Mouse (Mus musculus): ENCODE measurements around the gene Gtf3a.

The Gtf3a gene

DNA sequence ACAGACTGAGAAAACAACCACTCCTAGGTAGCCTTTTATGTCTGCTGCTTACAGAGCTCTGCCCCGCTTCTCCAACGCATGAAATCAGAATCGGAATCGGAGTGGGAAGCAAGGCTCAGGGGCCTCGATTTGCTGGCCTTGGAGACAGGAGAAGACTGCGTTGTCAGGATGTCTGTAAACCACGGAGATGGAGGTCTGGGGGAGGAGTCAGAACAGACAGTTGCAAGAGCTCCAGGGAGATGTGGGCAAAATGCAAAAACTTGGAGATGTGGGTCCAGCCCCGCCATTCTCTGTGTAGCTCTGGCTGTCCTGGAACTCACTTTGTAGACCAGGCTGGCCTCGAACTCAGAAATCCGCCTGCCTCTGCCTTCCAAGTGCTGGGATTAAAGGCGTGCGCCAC lies 15.0 kb upstream of the Gtf3a start:
- in situ Hi-C loops (cut with MboI, MseI), result loop anchor here (5.0 to 25.0 kb wide), 2 partner anchors 299 to 1404 kb away; no protein-coding TSS in a partner anchor

DNA sequence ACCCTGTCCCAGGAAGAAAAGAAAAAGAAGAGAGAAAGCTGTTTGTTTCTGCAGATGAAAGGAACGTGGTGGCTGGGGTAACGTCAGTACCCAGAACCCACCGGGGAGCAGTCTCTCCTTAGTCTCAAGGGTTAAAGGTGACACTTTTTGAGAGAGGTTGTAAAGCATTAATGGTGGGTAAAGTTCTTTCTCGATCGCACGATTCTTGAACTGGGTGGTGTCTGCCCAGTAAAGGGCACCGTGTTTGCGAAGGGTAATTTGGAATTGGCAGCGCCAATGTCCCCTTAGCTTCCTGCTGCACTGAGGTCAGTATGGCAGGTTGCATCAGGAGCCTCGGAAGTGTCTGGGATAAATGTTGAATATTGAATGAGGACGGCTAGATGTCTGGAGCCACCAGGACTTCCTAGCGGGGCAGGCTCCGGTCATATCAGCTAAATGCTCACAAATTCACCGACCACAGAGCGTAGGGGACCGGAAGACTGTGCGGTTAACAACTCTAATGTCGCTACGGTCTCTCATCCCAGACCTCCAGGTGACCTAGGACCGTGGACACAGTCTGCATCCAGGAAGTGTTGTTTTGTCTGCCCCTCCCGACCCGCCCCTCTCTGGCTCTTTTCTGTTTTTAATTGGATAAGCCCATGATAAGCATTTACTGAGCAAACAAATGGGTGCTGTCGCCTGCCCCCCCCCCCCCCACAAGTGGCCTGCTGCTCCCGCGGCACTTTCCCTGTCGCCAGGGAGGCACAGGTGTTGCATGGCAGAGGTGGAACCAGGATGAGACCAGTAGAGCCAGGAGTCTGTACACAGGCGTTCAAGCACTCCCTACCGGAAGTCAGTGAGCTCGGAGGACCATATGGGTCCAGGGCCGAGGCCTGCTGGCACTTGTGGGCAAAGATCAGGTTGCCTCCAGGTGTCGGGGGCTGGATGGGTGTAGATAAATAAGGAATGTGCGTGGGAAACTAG lies 10.6 kb upstream of the Gtf3a start:
- in situ Hi-C loops (cut with MboI, MseI), result loop anchor here in 1 of 2 experiments (25.0 kb wide), 1 partner anchor 1399 kb away; no protein-coding TSS in a partner anchor

DNA sequence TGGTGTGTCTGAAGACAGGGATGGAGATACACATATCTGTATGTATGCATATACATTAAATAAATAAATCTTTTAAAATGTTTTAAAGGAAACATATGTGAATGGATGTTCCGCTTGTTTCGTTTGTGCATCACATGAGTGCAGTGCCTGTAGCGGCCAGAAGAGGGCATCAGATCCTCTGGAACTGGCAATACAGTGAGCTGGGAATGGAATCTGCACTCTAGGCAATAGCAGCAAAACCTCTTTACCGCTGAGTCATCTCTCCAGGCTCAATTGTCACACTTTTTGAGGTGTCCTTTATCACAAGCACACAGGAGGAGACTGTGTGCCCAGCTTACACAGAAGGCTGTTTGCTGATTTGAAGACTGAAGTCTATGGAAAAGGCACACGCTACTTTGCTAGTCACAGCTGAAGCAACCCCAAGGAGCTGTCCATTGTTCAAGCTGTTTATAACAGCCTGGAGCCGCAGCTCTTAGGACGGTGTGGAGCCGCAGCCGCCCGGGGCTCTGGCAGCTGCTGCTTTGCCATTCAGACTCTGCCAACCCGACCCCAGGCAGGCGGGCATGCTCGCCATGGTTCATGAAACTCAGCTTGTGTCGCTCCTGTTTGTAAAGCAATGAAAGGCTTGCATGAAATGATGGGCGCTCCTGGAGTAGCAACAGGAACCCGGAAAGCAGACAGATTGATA lies 9.2 kb upstream of the Gtf3a start:
- in situ Hi-C loops (cut with MboI, MseI), result loop anchor here in 1 of 2 experiments (25.0 kb wide), 1 partner anchor 1398 kb away; no protein-coding TSS in a partner anchor

DNA sequence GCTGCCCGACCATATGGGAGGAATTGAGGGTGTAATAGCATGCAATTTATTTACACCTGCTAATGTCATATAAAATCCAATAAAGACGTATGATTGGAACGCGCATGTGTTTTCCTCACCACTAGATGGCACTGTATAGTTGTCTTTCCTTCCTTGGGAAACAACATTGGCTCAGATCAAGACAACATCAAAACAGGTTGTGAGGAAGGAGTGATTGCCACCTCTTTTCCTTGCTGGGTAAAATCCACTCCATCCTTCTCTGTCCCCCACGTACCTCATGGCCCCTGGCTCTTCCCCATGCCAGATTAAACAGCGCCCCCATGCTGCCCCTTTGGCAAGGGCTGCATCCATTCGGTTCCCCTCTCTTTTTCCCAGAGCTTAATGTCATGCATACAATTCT lies 8.2 kb upstream of the Gtf3a start:
- in situ Hi-C loops (cut with MboI, MseI), result loop anchor here (10.0 to 25.0 kb wide), 3 partner anchors 155 to 1397 kb away; partner anchors contain the start of gene Pomp (in 1 of the 2)

DNA sequence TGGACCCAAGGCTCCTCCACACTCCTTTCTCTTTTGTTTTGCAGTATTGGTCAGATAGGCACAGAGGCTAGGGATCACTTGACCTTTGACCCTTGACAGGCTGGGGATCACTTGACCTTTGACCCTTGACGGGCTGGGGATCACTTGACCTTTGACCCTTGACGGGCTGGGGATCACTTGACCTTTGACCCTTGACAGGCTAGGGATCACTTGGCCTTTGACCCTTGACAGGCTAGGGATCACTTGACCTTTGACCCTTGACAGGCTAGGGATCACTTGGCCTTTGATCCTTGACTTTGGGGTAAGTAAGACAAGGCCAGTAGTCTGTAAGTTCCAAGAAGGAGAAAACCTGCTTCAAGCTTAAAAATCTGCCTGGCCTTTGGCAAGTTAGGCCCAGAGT lies 6.5 kb upstream of the Gtf3a start:
- in situ Hi-C loops (cut with MboI, MseI), result loop anchor here (10.0 to 25.0 kb wide), 3 partner anchors 153 to 1395 kb away; partner anchors contain the start of gene Pomp (in 1 of the 2)

DNA sequence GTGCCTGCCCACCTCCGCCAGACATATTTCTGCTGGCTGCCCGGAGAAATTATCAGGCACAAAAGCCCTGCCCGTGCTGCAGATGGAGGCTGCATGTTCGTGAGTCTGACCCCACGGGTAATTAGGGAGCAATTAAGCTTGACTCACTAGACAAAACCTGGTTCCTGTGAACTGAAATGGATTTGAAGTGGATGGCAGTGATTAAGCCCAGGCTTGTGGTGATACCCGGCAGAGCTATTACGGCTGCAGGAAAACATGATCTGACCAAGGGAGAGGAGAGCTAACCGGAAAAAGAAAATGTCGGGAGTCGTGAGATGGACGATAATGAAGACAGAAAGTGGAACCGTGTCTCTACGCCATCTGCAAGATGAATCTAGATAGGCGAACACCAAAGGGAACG lies 5.5 kb upstream of the Gtf3a start:
- in situ Hi-C loops (cut with MboI, MseI), result loop anchor here (10.0 to 25.0 kb wide), 3 partner anchors 152 to 1394 kb away; partner anchors contain the start of gene Pomp (in 1 of the 2)

DNA sequence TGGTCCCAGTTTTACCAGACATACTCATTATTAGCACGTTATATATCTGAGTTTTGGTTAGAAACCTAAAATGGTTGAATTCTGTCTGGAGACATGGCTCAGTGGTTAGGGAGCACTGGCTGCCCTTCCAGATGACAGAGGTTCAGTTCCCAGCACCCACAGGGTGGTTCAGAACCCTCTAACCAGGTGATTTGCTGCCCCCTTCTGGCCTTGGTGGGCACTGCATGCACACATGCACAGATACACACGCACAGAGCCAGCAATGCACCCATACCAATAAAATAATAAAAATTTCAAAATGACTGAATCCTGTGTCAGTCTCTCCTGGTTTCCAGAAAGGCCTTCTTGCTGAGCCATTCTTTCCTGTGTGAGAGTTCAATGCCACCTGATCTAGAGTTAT lies 3.9 kb upstream of the Gtf3a start:
- in situ Hi-C loops (cut with MboI, MseI), result loop anchor here (10.0 to 25.0 kb wide), 3 partner anchors 150 to 1393 kb away; partner anchors contain the start of gene Pomp (in 1 of the 2)

DNA sequence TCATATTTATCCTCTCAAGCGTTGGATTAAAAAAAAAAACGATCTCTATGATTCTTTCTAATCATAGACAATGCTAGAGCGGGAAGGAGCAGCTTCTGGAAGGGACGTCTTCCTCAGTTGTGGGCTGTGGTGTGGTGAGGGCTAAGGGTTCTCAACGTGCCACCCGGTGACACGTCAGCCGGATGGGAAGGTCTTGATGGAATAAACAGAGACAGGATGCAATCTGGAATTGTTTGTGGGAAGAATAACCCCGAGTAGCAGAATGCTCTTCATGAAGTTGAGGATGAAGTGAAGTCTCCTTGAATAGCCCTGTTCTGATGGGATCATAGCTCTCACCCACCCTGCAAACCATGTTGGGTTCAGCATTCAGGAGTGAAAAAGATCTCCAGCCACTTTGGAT lies 1.8 kb upstream of the Gtf3a start:
- in situ Hi-C loops (cut with MboI, MseI), result loop anchor here (10.0 to 25.0 kb wide), 3 partner anchors 148 to 1391 kb away; partner anchors contain the start of gene Pomp (in 1 of the 2)

DNA sequence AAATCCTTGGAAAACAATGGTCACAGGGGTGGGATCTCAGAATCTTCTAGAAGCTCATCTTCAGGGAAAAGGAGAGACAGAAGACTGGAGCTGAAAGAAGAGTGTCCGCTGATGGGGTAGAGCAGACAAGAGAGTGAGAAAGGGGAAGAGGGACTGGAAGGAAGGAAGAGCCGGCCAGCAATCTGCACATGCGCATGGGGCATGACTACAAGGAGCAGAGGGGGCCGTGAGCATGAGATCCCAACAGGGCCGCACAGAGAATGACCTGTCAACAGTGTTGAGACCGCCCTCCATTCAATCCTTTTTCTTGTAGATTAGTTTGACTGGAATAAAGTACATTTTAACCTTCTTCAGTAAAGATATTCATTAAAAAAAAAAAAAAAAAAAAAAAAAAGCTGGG lies 960 bp upstream of the Gtf3a start:
- in situ Hi-C loops (cut with MboI, MseI), result loop anchor here (10.0 to 25.0 kb wide), 3 partner anchors 147 to 1390 kb away; partner anchors contain the start of gene Pomp (in 1 of the 2)

DNA sequence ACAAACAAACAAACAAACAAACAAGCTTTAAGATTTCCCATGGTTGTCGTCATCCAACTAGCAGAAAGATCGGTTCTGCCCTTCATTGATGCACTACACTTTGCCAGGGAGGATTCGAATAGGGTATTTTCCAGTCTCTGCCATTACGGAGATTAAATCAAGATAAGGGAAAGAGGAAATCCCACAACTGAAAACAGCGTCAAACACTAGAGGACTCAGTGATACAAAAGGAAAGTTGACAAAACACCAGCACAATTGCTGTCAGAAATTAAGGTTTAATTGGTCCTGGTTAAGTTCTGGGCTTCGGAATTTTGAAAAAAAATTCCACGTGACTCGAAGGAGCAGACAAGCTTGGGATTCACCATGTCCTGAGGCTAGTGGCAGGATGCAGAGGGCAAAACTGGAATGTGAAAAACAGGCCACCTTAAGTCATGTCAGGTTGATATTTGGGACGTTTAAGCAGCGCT lies 383 bp upstream of the Gtf3a start:
- in situ Hi-C loops (cut with MboI, MseI), result loop anchor here (10.0 to 25.0 kb wide), 3 partner anchors 147 to 1389 kb away; partner anchors contain the start of gene Pomp (in 1 of the 2)

DNA sequence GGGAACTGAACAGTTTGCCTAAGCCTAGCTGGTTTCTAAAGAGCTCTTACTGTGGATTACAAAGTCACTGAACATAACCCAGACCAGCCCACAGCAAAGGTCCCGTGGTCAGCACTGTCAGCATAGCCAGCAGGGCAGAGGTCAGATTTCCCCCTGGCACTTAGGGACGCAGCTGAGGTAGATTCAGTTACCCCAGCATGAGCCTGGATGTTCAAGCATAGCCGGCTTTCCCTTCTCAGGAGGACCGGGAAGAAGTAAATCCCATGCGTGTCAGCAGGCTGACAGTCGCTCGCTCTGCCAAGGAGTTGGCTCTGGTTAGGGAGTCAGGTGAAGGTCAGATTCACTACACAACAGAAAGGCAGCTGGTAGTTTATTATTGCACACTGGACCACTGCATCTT lies 6.1 kb downstream of the Gtf3a start:
- in situ Hi-C loops (cut with MboI, MseI), result no loop called here

DNA sequence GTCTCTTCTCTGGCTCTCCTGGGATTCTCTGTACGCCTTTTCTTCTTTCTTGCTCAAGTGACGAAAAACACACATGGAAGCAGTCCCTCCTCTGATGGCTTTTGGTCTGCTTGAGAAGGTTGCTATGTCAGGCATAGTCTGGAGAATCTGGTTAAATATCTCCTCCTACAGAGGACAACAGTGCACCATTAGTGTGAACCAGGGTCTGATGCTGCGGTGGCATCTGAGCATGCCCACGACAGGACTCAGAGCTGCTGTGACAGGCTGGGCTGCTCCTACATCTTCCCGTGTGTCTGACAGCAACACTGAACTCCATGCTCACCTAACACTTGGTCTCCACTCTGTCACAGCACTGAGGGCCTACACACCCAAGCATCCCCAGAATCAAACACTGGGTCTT lies 7.2 kb downstream of the Gtf3a start:
- in situ Hi-C loops (cut with MboI, MseI), result no loop called here

DNA sequence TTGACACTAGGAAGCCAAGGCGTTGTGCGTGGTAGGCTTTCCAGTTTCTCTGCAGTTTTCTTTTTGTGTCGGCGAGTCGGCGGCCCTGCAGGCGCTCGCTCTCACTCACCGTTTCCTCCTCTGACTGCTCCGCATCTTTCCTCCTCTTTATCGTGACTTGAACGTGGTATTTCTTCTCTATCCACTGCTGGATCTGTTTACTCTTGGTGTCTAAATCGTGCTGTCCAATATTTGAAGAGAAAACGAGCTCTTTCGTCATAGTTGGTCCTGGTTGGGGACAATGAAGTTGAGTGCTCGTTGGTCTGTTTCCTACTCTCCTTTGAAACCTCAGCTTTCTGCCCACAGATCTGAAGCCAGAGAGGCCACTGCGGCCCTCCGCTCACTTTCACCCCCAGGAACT lies 8.2 kb downstream of the Gtf3a start:
- in situ Hi-C loops (cut with MboI, MseI), result no loop called here

DNA sequence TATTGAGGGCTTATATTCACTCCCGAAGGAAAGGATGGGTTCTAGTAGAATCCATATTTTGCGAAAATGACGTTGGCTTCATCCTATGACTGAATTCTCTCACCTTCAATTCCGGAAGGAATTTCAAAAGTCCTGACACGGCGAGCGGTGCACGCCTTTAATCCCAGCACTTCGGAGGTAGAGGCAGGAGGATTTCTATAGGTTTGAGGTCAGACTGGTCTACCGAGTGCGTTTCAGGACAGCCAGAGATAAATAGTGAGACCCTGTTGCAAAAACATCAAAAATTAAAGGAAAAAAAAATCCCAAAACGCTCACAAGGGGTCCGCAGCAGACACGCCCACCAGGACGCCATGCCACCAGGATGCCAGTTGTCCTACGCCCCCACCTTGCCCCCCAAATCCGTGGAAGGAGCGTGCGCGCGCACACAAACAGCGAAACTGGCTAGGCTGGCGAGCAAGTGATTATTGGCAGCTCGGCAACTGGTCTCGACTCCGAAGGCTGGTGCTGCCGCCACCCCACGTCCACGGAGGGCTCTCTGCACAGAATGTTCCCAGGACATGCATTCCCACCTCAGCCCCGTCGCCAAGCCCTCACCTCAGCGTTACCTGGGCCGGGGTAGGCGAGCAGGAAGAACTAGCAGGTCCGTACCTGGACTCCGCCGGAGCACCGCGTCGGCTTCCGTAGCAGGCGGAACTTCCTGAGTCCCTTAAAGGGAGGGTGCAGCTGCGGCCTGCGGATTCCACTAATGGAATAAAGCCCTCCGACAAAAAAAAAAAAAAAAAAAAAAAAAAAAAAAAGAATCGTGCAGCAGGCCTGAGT lies 14.9 kb downstream of the Gtf3a start, which contains the start of gene Mtif3:
TSS of gene Mtif3 (minus strand) at position 683 of the 819 bp plus-strand sequence.
- in situ Hi-C loops (cut with MboI, MseI), result loop anchor here in 1 of 2 experiments (10.0 kb wide), 1 partner anchor 121 kb away; no protein-coding TSS in a partner anchor

DNA sequence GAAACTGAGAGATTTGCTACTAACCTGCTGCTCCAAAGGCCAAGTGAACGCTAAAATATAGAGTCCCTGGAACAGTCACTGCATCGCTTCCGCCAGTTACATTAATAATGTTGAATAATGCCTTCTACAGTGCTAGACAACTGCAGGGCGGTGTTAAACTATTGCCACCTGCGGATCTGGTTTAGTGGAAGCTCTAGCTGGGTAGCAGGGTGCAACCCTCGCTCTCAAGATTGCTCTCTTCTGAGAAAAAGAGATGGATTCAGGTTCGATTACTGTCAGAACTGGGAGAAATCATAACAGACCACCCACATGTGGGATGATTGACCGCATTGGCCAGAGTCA lies 15.5 kb downstream of the Gtf3a start:
- in situ Hi-C loops (cut with MboI, MseI), result loop anchor here in 1 of 2 experiments (10.0 kb wide), 1 partner anchor 121 kb away; no protein-coding TSS in a partner anchor

DNA sequence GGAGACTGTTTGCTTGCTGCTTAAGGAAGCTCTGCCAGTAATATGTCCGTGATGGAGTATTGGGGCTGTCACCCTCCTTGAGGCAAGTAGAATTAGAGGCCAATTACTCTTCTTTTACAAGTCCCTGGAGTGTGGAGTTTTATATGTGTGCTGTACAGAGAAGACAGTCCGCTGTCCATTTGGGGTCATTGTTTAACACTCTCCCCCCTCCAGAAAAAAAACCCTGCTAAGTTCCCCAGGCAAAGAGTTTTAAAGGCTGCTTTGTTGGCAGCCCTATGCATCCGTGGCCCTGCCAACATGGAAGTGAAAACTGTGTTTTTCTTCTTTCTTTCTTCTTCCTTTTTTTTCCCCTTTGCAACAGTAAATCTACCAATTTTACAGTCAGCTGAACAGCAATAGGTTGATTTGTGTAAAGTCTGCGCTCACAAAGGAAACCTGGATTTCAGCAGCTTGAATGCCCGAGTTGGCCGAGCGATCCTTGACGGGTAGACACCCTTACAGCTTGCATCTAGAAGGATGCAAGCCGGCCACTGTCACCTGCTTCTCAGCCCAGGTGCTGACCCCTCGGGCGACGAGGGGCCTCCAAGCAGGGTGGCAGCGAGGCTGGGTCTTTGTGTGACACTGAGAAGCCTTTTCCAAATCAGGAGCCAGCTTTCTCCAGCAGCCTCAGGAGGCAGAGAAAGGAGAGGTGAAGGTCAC lies 20.4 kb downstream of the Gtf3a start:
- in situ Hi-C loops (cut with MboI, MseI), result loop anchor here in 1 of 2 experiments (10.0 kb wide), 1 partner anchor 116 kb away; no protein-coding TSS in a partner anchor

DNA sequence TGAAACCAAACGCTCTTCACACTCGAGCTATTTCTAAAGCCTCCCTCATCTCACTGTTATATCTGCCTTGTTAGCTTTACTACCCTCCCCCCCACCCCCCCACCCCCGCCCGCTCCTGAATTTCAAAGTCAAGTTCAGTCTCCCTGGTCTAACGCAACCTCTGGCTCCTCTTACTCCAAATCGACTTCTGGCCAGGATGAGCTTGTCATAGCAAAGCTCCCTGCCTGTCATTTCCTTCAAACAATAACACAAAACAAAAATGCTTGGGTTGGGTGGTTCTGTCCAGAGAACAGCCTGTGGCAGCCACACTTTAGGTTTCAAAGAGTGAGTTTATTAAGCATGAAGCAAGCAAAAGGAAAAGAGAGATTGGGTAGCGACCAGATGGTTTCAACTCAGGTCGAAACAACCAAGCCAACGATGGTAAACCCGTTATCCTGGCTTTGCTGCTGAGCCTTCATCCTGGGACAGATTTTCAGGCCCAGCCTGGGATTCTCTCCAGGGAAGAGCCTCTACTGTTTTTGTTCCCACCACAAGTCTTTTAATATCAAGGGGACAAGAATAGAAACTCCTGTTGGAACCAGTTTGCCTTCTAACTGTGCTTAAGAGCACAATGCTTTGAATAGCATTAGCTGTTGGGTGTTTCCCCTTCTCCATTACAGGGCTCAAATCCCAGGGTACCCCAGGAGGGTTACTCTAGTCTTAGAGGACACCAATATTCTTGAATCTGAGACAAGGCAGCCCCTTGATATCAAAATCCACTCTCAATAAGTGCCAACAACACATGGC lies 23.5 kb downstream of the Gtf3a start:
- in situ Hi-C loops (cut with MboI, MseI), result loop anchor here in 1 of 2 experiments (5.0 kb wide), 1 partner anchor 70 kb away; no protein-coding TSS in a partner anchor

DNA sequence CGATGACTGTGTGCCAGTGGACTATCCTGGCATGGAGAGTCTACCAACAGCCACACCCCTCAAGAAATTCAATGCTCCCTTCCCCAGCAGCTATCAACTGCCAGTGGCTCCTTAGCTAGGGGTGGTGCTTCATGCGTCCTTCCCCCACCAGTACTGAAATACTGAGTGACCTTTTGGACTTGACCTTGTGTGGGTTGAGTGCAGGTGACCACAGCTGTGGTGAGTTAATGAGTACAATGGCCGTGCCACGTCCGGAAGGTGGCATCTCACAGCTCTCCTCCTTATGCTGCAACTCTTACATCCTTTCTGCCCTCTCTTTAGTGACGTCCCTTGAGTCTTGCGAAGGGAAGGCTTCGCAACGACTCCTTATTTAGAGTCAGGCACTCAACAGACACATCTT lies 24.9 kb downstream of the Gtf3a start:
- in situ Hi-C loops (cut with MboI, MseI), result loop anchor here in 1 of 2 experiments (5.0 kb wide), 1 partner anchor 69 kb away; no protein-coding TSS in a partner anchor
